In the genomic region with DNA sequence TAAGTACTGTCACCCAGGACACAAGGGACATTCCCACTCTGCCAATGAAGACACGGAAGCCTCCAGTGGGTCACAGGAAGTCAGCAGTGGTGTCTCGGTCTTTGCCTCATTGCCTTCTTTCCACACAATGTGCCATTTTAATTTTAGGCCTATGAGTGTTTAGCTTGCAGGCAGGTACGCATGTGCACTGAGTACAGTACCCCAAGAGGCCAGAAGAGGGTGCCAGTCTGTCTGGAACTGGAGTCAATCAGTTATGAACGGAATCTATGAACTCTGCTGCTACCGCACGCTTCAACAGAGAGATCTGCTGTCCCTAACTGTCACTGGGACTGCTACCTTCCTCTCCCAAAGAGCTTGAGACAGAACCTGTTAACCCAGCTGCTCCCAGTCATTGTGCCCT, we compare ENCODE assay signal across 8 mouse cellular contexts. TPM values are rescaled to one million over a fixed set of nuclear protein-coding genes. Genes with fewer than 3 reads are reported as not detected.
DNase-seq lines count a peak whose midpoint lies in the region; ATAC-seq lines count a peak whose summit lies in the region.

No protein-coding gene starts in this region.

- peak; percentile 23 to 39 for DNase-seq in adrenal gland, postnatal 36 days
- DNase-seq in adrenal gland, adult 18-20 months (ENCODE audit: low spot score in 2 of 2), result no peak
- DNase-seq in left cerebral cortex, postnatal 4 days, result peak; percentile 69
- DNase-seq in left cerebral cortex, postnatal 36 days (ENCODE audit: low spot score in 2 of 2), result no peak
- DNase-seq in cerebellum, adult 8-10 months, result peak; percentile 57
- DNase-seq in gastrocnemius, postnatal 14 days, result no peak
- no peak for DNase-seq in layer of hippocampus, adult 11-12 months (ENCODE audit: low spot score)

- intact Hi-C loops in left cerebral cortex, postnatal 4 days (cut with DNase I), result no loop called here
- intact Hi-C loops in left cerebral cortex, postnatal 36 days (cut with DNase I), result no loop called here
- intact Hi-C loops in gastrocnemius, postnatal 14 days (cut with DNase I; ENCODE audit: low total_unique reads), result loop anchor here (10.0 kb wide), 1 partner anchor 165 kb away; no protein-coding TSS in a partner anchor

- peak; percentile 59 for ATAC-seq in megakaryocyte, adult 5-6 weeks (ENCODE audit: poor library complexity, severe bottlenecking)

RNA-seq across cellular contexts. Expression of a gene that starts 17.3 kb away (rescaled TPM):
- total RNA-seq in adrenal gland, postnatal 36 days (2021), result 1 to 10 TPM; 2.7 to 3.8 TPM
- 1 to 10 TPM; 3.8 to 6.5 TPM for total RNA-seq in adrenal gland, adult 18-20 months (2021)
- total RNA-seq in left cerebral cortex, postnatal 4 days (2021), result 10 to 100 TPM; 46.2 to 53.7 TPM
- total RNA-seq in left cerebral cortex, postnatal 36 days (2021), result 10 to 100 TPM; 23.2 to 24.2 TPM
- 76.6 and 78.3 TPM in 2 replicates for total RNA-seq in megakaryocyte, adult 5-6 weeks (2015)
- 129 and 130 TPM in 2 replicates for total RNA-seq in megakaryocyte, adult 5-6 weeks (2017)
- 10 to 100 TPM; 10.1 to 12.6 TPM for total RNA-seq in gastrocnemius, postnatal 14 days (2021)

RNA-seq across cellular contexts. Expression of a gene that starts 18.2 kb away (rescaled TPM):
- 10 to 100 TPM; 29.7 to 31.6 TPM for total RNA-seq in adrenal gland, postnatal 36 days (2021)
- total RNA-seq in adrenal gland, adult 18-20 months (2021), result 10 to 100 TPM; 27.8 to 29.0 TPM
- 10 to 100 TPM; 57.8 to 60.1 TPM for total RNA-seq in left cerebral cortex, postnatal 4 days (2021)
- total RNA-seq in left cerebral cortex, postnatal 36 days (2021), result 10 to 100 TPM; 63.8 to 66.4 TPM
- total RNA-seq in megakaryocyte, adult 5-6 weeks (2015), result 1.2 and 2.9 TPM in 2 replicates
- total RNA-seq in megakaryocyte, adult 5-6 weeks (2017), result 1.5 and 1.9 TPM in 2 replicates
- total RNA-seq in gastrocnemius, postnatal 14 days (2021), result 10 to 100 TPM; 37.3 to 40.4 TPM

RNA-seq across cellular contexts. Expression of a gene that starts 54.4 kb away (rescaled TPM):
- 10 to 100 TPM; 18.3 to 31.6 TPM for total RNA-seq in adrenal gland, postnatal 36 days (2021)
- 10 to 100 TPM; 16.3 to 24.3 TPM for total RNA-seq in adrenal gland, adult 18-20 months (2021)
- total RNA-seq in left cerebral cortex, postnatal 4 days (2021), result 10 to 100 TPM; 18.6 to 19.4 TPM
- 10 to 100 TPM; 31.9 to 34.6 TPM for total RNA-seq in left cerebral cortex, postnatal 36 days (2021)
- 1.7 and 2.3 TPM in 2 replicates for total RNA-seq in megakaryocyte, adult 5-6 weeks (2015)
- total RNA-seq in megakaryocyte, adult 5-6 weeks (2017), result 1.1 and 1.7 TPM in 2 replicates
- total RNA-seq in gastrocnemius, postnatal 14 days (2021), result 10 to 100 TPM; 10.5 to 12.0 TPM

Comparison
In these comparisons a context has a peak if more than half of its experiments do, and no peak if none do; other contexts are left out.
1. DNase-seq: peak in adrenal gland, postnatal 36 days (2 of 2), left cerebral cortex, postnatal 4 days (single experiment) and cerebellum, adult 8-10 months (single experiment); none in adrenal gland, adult 18-20 months (0 of 2), left cerebral cortex, postnatal 36 days (0 of 2), gastrocnemius, postnatal 14 days (single experiment) and layer of hippocampus, adult 11-12 months (single experiment).
2. RNA of a gene that starts 18.2 kb away (total RNA-seq): 63.8 to 66.4 TPM in left cerebral cortex, postnatal 36 days, 57.8 to 60.1 TPM in left cerebral cortex, postnatal 4 days, 37.3 to 40.4 TPM in gastrocnemius, postnatal 14 days, 29.7 to 31.6 TPM in adrenal gland, postnatal 36 days and 27.8 to 29.0 TPM in adrenal gland, adult 18-20 months; 1.2 to 2.9 TPM in megakaryocyte, adult 5-6 weeks; every median in the first group is over 4 times any median in the second.